Mouse (Mus musculus) small intestine, adult 10 weeks (tissue): ENCODE measurements around the gene Ap3b1. TPM values are rescaled to one million over a fixed set of nuclear protein-coding genes. Genes with fewer than 3 reads are reported as not detected.

Experiments
- polyA plus RNA-seq: library from polyadenylated mRNA; stranded (reverse); fragments of 350-450 nt; fragmentation: Illumina TruSeq; extraction: RNeasy Lipid Tissue Mini Kit (QIAGEN cat#74804); gene quantifications from one replicate; pipeline ENCODE4 v1.2.3, GENCODE M21; 2014; ENCODE audit warnings: low replicate concordance

Gene Ap3b1
- polyA plus RNA-seq, result 31.0 TPM

GRCm38 (mm10) chr13:94358401-94359265 lies at the start of gene Ap3b1:
Gene Ap3b1 (plus strand): TSS chr13:94358960.

Other genes starting within 250 kb of the Ap3b1 start
- gene Scamp1, start 73.1 kb upstream of the Ap3b1 start, polyA plus RNA-seq, result 122 TPM